Mouse (Mus musculus): ENCODE results near the gene Olfr1057. TPM values are rescaled to one million over a fixed set of nuclear protein-coding genes. Genes with fewer than 3 reads are reported as not detected.

Gene Olfr1057
- total and polyA plus RNA-seq, 3 experiments, result not detected

DNA sequence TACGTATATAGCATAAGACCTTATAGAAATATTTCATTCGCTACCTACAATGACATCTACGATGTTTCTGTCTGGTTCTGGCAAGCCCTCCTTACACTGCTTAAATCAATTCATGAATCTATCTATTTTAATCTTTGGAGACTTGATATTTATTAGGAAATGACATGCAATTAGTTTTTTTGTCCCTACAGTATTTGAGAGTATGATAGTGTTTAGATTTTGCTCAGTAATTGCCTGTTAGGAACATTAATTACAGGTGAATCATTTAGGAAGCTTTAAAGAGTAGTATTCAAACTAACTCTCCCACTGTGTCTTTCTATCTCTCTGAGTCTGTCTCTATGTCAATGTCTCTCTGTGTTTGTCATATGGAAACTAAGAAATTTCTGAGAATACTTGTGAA, 42.9 kb downstream of the Olfr1057 start, which contains the start of gene Olfr1054:
TSS of gene Olfr1054 (minus strand) at position 101 of the 400 bp plus-strand sequence.
- in situ Hi-C loops (cut with MboI; ENCODE audit: low pct_ligation_motif_present, low pct_unique_long_range_greater_than_20kb, low sequenced_read_pairs), result no loop called here
- TF ChIP-seq ZMIZ1 (IDR thresholded peaks at IDR 0.05; ENCODE audit: low read depth, low read length) (no peak), CHD1 (IDR thresholded peaks at IDR 0.05; ENCODE audit: low read depth, low read length) (no peak), ZNF384 (IDR thresholded peaks at IDR 0.05; ENCODE audit: low read depth, low read length) (no peak), UBTF (IDR thresholded peaks at IDR 0.05; ENCODE audit: low read depth, low read length) (no peak), MAZ (IDR thresholded peaks at IDR 0.05; ENCODE audit: low read depth, low read length) (no peak), MEF2A (IDR thresholded peaks at IDR 0.05; ENCODE audit: borderline replicate concordance, low read depth, low read length) (no peak), USF2 (conservative IDR thresholded peaks at IDR 0.05; ENCODE audit: low read depth, low read length) (no peak), USF1 (IDR thresholded peaks at IDR 0.05; ENCODE audit: low read depth, low read length) (no peak), NRF1 (IDR thresholded peaks at IDR 0.05; ENCODE audit: low read depth, low read length) (no peak), SMC3 (IDR thresholded peaks at IDR 0.05; ENCODE audit: low read depth, low read length) (no peak), JUN (IDR thresholded peaks at IDR 0.05; ENCODE audit: insufficient read depth, low read depth, low read length) (no peak), JUND (conservative IDR thresholded peaks at IDR 0.05; ENCODE audit: low read depth, low read length) (no peak), ELF1 (IDR thresholded peaks at IDR 0.05; ENCODE audit: low read depth, low read length) (no peak), NELFE (IDR thresholded peaks at IDR 0.05; ENCODE audit: low read depth, low read length) (no peak), MAFK (IDR thresholded peaks at IDR 0.05; ENCODE audit: insufficient replicate concordance, low read length) (no peak), CTCF (conservative IDR thresholded peaks at IDR 0.05 in 1 of 2, IDR thresholded peaks at IDR 0.05 in 1 of 2; ENCODE audit: low read depth in 2 of 2, low read length in 2 of 2) (no peak), ZKSCAN1 (IDR thresholded peaks at IDR 0.05; ENCODE audit: borderline replicate concordance, low read depth, low read length) (no peak), CHD2 (IDR thresholded peaks at IDR 0.05; ENCODE audit: low read length) (no peak)
- no peaks in the 10 kb centered on the region for H3K36me3 ChIP-seq (replicated peaks in 1 of 2; ENCODE audit: control insufficient read depth in 1 of 2, insufficient read depth in 1 of 2, low read length in 1 of 2)
- H3K79me2 ChIP-seq (replicated peaks; ENCODE audit: control insufficient read depth, extremely low read depth, insufficient read depth, poor library complexity, severe bottlenecking), result no peaks in the 10 kb centered on the region
- H3K9ac ChIP-seq (ENCODE audit: insufficient read depth, low read depth), result no peak within 1 kb of the TSS
- no peaks in the 10 kb centered on the region for H3K27me3 ChIP-seq (replicated peaks)
- dilution Hi-C loops (cut with MboI; ENCODE audit: extremely low pct_ligation_motif_present, extremely low pct_unique_long_range_greater_than_20kb, low sequenced_read_pairs), result no loop called here
- H3K4me1 ChIP-seq (ENCODE audit: control insufficient read depth in 1 of 2, insufficient read depth in 2 of 2), result no peaks in the 10 kb centered on the region
- no peak within 1 kb of the TSS for H3K4me3 ChIP-seq (replicated peaks in 1 of 3; ENCODE audit: low read depth in 2 of 3, low read length in 2 of 3, poor library complexity in 1 of 3)
- DNase-seq (ENCODE audit: extremely low read depth), result no peak
- H3K9me3 ChIP-seq (replicated peaks; ENCODE audit: low read length), result peaks cover 17% of the 10 kb centered on the region
- H3K4me2 ChIP-seq (ENCODE audit: insufficient read depth, low read depth, poor library complexity, severe bottlenecking), result no peak within 1 kb of the TSS
- H3K27ac ChIP-seq (ENCODE audit: insufficient read depth, low read depth), result no peak within 1 kb of the TSS

Other genes starting within 250 kb of the Olfr1057 start
Only the 20 nearest of the 27 such genes appear.
- not detected in 2 replicates for gene Olfr1045, start 175.4 kb downstream of the Olfr1057 start, total RNA-seq (2012; rRNA removed)
- not detected in 2 replicates for gene Olfr1045, start 175.4 kb downstream of the Olfr1057 start, total RNA-seq (2014; rRNA removed)
- not detected in 2 replicates for gene Olfr1045, start 175.4 kb downstream of the Olfr1057 start, polyA plus RNA-seq (2012; ENCODE audit: insufficient read length, low read depth)
- gene Olfr1046, start 159.1 kb downstream of the Olfr1057 start, total RNA-seq (2012; rRNA removed), result not detected in 2 replicates
- gene Olfr1046, start 159.1 kb downstream of the Olfr1057 start, total RNA-seq (2014; rRNA removed), result not detected in 2 replicates
- gene Olfr1046, start 159.1 kb downstream of the Olfr1057 start, polyA plus RNA-seq (2012; ENCODE audit: insufficient read length, low read depth), result not detected in 2 replicates
- not detected in 2 replicates for gene Olfr1047, start 147.0 kb downstream of the Olfr1057 start, total RNA-seq (2012; rRNA removed)
- not detected in 2 replicates for gene Olfr1047, start 147.0 kb downstream of the Olfr1057 start, total RNA-seq (2014; rRNA removed)
- not detected in 2 replicates for gene Olfr1047, start 147.0 kb downstream of the Olfr1057 start, polyA plus RNA-seq (2012; ENCODE audit: insufficient read length, low read depth)
- gene Olfr1048, start 138.1 kb downstream of the Olfr1057 start, total RNA-seq (2012; rRNA removed), result not detected in 2 replicates
- not detected in 2 replicates for gene Olfr1048, start 138.1 kb downstream of the Olfr1057 start, total RNA-seq (2014; rRNA removed)
- gene Olfr1048, start 138.1 kb downstream of the Olfr1057 start, polyA plus RNA-seq (2012; ENCODE audit: insufficient read length, low read depth), result not detected in 2 replicates
- not detected in 2 replicates for gene Olfr1049, start 120.1 kb downstream of the Olfr1057 start, total RNA-seq (2012; rRNA removed)
- not detected in 2 replicates for gene Olfr1049, start 120.1 kb downstream of the Olfr1057 start, total RNA-seq (2014; rRNA removed)
- gene Olfr1049, start 120.1 kb downstream of the Olfr1057 start, polyA plus RNA-seq (2012; ENCODE audit: insufficient read length, low read depth), result not detected in 2 replicates
- gene Olfr1051, start 99.3 kb downstream of the Olfr1057 start, total RNA-seq (2012; rRNA removed), result not detected in 2 replicates
- gene Olfr1051, start 99.3 kb downstream of the Olfr1057 start, total RNA-seq (2014; rRNA removed), result not detected in 2 replicates
- not detected in 2 replicates for gene Olfr1051, start 99.3 kb downstream of the Olfr1057 start, polyA plus RNA-seq (2012; ENCODE audit: insufficient read length, low read depth)
- gene Olfr1052, start 85.9 kb downstream of the Olfr1057 start, total RNA-seq (2012; rRNA removed), result not detected in 2 replicates
- not detected in 2 replicates for gene Olfr1052, start 85.9 kb downstream of the Olfr1057 start, total RNA-seq (2014; rRNA removed)
- gene Olfr1052, start 85.9 kb downstream of the Olfr1057 start, polyA plus RNA-seq (2012; ENCODE audit: insufficient read length, low read depth), result not detected in 2 replicates
- not detected in 2 replicates for gene Olfr1053, start 63.1 kb downstream of the Olfr1057 start, total RNA-seq (2012; rRNA removed)
- not detected in 2 replicates for gene Olfr1053, start 63.1 kb downstream of the Olfr1057 start, total RNA-seq (2014; rRNA removed)
- gene Olfr1053, start 63.1 kb downstream of the Olfr1057 start, polyA plus RNA-seq (2012; ENCODE audit: insufficient read length, low read depth), result not detected in 2 replicates
- gene Olfr1054, start 43.0 kb downstream of the Olfr1057 start, total RNA-seq (2012; rRNA removed), result not detected in 2 replicates
- not detected in 2 replicates for gene Olfr1054, start 43.0 kb downstream of the Olfr1057 start, total RNA-seq (2014; rRNA removed)
- gene Olfr1054, start 43.0 kb downstream of the Olfr1057 start, polyA plus RNA-seq (2012; ENCODE audit: insufficient read length, low read depth), result not detected in 2 replicates
- gene Olfr1055, start 28.1 kb downstream of the Olfr1057 start, total RNA-seq (2012; rRNA removed), result 0.17 and 0.68 TPM in 2 replicates
- not detected in 2 replicates for gene Olfr1055, start 28.1 kb downstream of the Olfr1057 start, total RNA-seq (2014; rRNA removed)
- gene Olfr1055, start 28.1 kb downstream of the Olfr1057 start, polyA plus RNA-seq (2012; ENCODE audit: insufficient read length, low read depth), result not detected in 2 replicates
- not detected in 2 replicates for gene Olfr1056, start 15.9 kb downstream of the Olfr1057 start, total RNA-seq (2012; rRNA removed)
- not detected in 2 replicates for gene Olfr1056, start 15.9 kb downstream of the Olfr1057 start, total RNA-seq (2014; rRNA removed)
- not detected in 2 replicates for gene Olfr1056, start 15.9 kb downstream of the Olfr1057 start, polyA plus RNA-seq (2012; ENCODE audit: insufficient read length, low read depth)
- not detected in 2 replicates for gene Olfr1058, start 10.2 kb upstream of the Olfr1057 start, total RNA-seq (2012; rRNA removed)
- gene Olfr1058, start 10.2 kb upstream of the Olfr1057 start, total RNA-seq (2014; rRNA removed), result not detected in 2 replicates
- gene Olfr1058, start 10.2 kb upstream of the Olfr1057 start, polyA plus RNA-seq (2012; ENCODE audit: insufficient read length, low read depth), result not detected in 2 replicates
- gene Olfr1061, start 35.7 kb upstream of the Olfr1057 start, total RNA-seq (2012; rRNA removed), result not detected in 2 replicates
- not detected in 2 replicates for gene Olfr1061, start 35.7 kb upstream of the Olfr1057 start, total RNA-seq (2014; rRNA removed)
- not detected in 2 replicates for gene Olfr1061, start 35.7 kb upstream of the Olfr1057 start, polyA plus RNA-seq (2012; ENCODE audit: insufficient read length, low read depth)
- not detected in 2 replicates for gene Olfr1062, start 48.4 kb upstream of the Olfr1057 start, total RNA-seq (2012; rRNA removed)
- gene Olfr1062, start 48.4 kb upstream of the Olfr1057 start, total RNA-seq (2014; rRNA removed), result not detected in 2 replicates
- 0.07 TPM in 1 of 2 replicates, not detected in the other for gene Olfr1062, start 48.4 kb upstream of the Olfr1057 start, polyA plus RNA-seq (2012; ENCODE audit: insufficient read length, low read depth)
- gene Olfr1065, start 72.2 kb upstream of the Olfr1057 start, total RNA-seq (2012; rRNA removed), result not detected in 2 replicates
- not detected in 2 replicates for gene Olfr1065, start 72.2 kb upstream of the Olfr1057 start, total RNA-seq (2014; rRNA removed)
- not detected in 2 replicates for gene Olfr1065, start 72.2 kb upstream of the Olfr1057 start, polyA plus RNA-seq (2012; ENCODE audit: insufficient read length, low read depth)
- gene Olfr1066, start 77.9 kb upstream of the Olfr1057 start, total RNA-seq (2012; rRNA removed), result not detected in 2 replicates
- not detected in 2 replicates for gene Olfr1066, start 77.9 kb upstream of the Olfr1057 start, total RNA-seq (2014; rRNA removed)
- gene Olfr1066, start 77.9 kb upstream of the Olfr1057 start, polyA plus RNA-seq (2012; ENCODE audit: insufficient read length, low read depth), result not detected in 2 replicates
- gene Olfr228, start 109.0 kb upstream of the Olfr1057 start, total RNA-seq (2012; rRNA removed), result not detected in 2 replicates
- not detected in 2 replicates for gene Olfr228, start 109.0 kb upstream of the Olfr1057 start, total RNA-seq (2014; rRNA removed)
- not detected in 2 replicates for gene Olfr228, start 109.0 kb upstream of the Olfr1057 start, polyA plus RNA-seq (2012; ENCODE audit: insufficient read length, low read depth)
- gene Olfr1076, start 130.1 kb upstream of the Olfr1057 start, total RNA-seq (2012; rRNA removed), result not detected in 2 replicates
- gene Olfr1076, start 130.1 kb upstream of the Olfr1057 start, total RNA-seq (2014; rRNA removed), result not detected in 2 replicates
- not detected in 2 replicates for gene Olfr1076, start 130.1 kb upstream of the Olfr1057 start, polyA plus RNA-seq (2012; ENCODE audit: insufficient read length, low read depth)
- not detected in 2 replicates for gene Olfr1079, start 164.1 kb upstream of the Olfr1057 start, total RNA-seq (2012; rRNA removed)
- gene Olfr1079, start 164.1 kb upstream of the Olfr1057 start, total RNA-seq (2014; rRNA removed), result not detected in 2 replicates
- gene Olfr1079, start 164.1 kb upstream of the Olfr1057 start, polyA plus RNA-seq (2012; ENCODE audit: insufficient read length, low read depth), result not detected in 2 replicates
- gene Olfr1080, start 179.8 kb upstream of the Olfr1057 start, total RNA-seq (2012; rRNA removed), result not detected in 2 replicates
- gene Olfr1080, start 179.8 kb upstream of the Olfr1057 start, total RNA-seq (2014; rRNA removed), result not detected in 2 replicates
- gene Olfr1080, start 179.8 kb upstream of the Olfr1057 start, polyA plus RNA-seq (2012; ENCODE audit: insufficient read length, low read depth), result not detected in 2 replicates